Mouse (Mus musculus) heart, embryonic 15.5 days (tissue): ENCODE measurements around the gene Tmem38b. TPM values are rescaled to one million over a fixed set of nuclear protein-coding genes. Genes with fewer than 3 reads are reported as not detected.

Source experiments
- ATAC-seq: fragments of 200-750 bp; cut with Nextera tagmentation; replicated peaks from 2 replicates; pipeline ENCODE4 v1.8.0; 2017; ENCODE audit warnings: low read depth, moderate TSS enrichment; ENCODE audit not compliant: insufficient number of reproducible peaks, insufficient read depth, low FRiP score
- H3K27ac ChIP-seq: fragments of 300-500 bp; sonication (generic); 2 replicates; pipeline ENCODE4 v1.5.1; 2015; ENCODE audit warnings: mild to moderate bottlenecking, inconsistent platforms
- H3K27me3 ChIP-seq: fragments of 300-500 bp; sonication (generic); 2 replicates; pipeline ENCODE4 v1.6.1; 2015; ENCODE audit warnings: inconsistent platforms
- H3K36me3 ChIP-seq: fragments of 300-500 bp; sonication (generic); 2 replicates; pipeline ENCODE4 v1.6.1; 2015; ENCODE audit warnings: mild to moderate bottlenecking, inconsistent platforms
- H3K4me1 ChIP-seq: fragments of 300-500 bp; sonication (generic); replicated peaks from 2 replicates; pipeline ENCODE4 v1.6.1; 2015; ENCODE audit warnings: inconsistent platforms
- H3K4me2 ChIP-seq: fragments of 300-500 bp; sonication (generic); 2 replicates; pipeline ENCODE4 v1.6.1; 2015; ENCODE audit warnings: inconsistent platforms, mild to moderate bottlenecking, moderate library complexity
- H3K4me3 ChIP-seq: fragments of 300-500 bp; sonication (generic); 2 replicates; pipeline ENCODE4 v1.5.1; 2015; ENCODE audit warnings: mild to moderate bottlenecking, inconsistent platforms
- H3K9ac ChIP-seq: fragments of 300-500 bp; sonication (generic); 2 replicates; pipeline ENCODE4 v1.6.1; 2015; ENCODE audit warnings: mild to moderate bottlenecking, inconsistent platforms
- H3K9me3 ChIP-seq: fragments of 300-500 bp; sonication (generic); replicated peaks from 2 replicates; pipeline ENCODE4 v1.6.1; 2016; ENCODE audit warnings: inconsistent platforms
- WGBS: fragments of 180-500 bp; shearing (Covaris S2); methylation state at CpG from one replicate; pipeline ENCODE4 v1.1.7; 2015; ENCODE audit warnings: mixed read lengths; 5-methylcytosine and 5-hydroxymethylcytosine counted together
- polyA plus RNA-seq: library from polyadenylated mRNA; unstranded; fragments of >200 nt; fragmentation: Nextera tagmentation; extraction: Ambion mirVana; gene quantifications from 2 replicates; pipeline ENCODE4 v1.2.1, GENCODE M21; 2015

Tmem38b gene
- polyA plus RNA-seq, 1 experiment from 2014 or later, result 7.7 TPM

DNA sequence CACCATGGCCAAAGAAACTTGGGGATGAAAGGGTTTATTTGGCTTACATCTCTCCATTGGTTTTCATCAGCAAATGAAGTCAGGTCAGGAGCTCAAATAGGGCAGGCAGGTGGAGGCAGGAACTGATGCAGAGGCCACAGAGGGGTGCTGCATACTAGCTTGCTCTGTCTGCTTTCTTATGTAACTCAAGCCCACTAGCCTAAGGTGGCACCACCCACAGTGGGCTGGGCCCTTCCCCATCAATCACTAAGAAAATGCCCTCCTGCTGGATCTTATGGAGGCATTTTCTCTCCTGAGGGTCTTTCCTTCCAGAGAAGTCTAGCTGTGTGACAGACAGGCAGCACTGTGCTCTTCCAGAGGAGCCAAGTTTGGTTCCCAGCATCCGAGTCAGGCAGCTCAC lies 27.5 kb downstream of the Tmem38b start:
- WGBS, result 79% methylated on average over 1 of the region's 1 CpGs
- ATAC-seq, result no peak
- Histone ChIP-seq H3K36me3 (no peaks in the 10 kb centered on the region), H3K4me1 (no peaks in the 10 kb centered on the region), H3K27ac (no peak overlapping the region), H3K9ac (no peak overlapping the region), H3K4me3 (no peak overlapping the region), H3K27me3 (no peaks in the 10 kb centered on the region), H3K9me3 (no peaks in the 10 kb centered on the region), H3K4me2 (no peak overlapping the region)

- 57% methylated on average over 18 of the region's 18 CpGs for WGBS
- Histone ChIP-seq H3K9me3 (no peaks in the 10 kb centered on the region), H3K4me2 (no peak overlapping the region), H3K4me3 (no peak overlapping the region), H3K36me3 (no peaks in the 10 kb centered on the region), H3K27ac (no peak overlapping the region), H3K27me3 (no peaks in the 10 kb centered on the region), H3K4me1 (no peaks in the 10 kb centered on the region), H3K9ac (no peak overlapping the region)
- no peak for ATAC-seq
Measured at GRCm38 (mm10) chr4:53859944-53860343, 34.1 kb downstream of the Tmem38b start.

DNA sequence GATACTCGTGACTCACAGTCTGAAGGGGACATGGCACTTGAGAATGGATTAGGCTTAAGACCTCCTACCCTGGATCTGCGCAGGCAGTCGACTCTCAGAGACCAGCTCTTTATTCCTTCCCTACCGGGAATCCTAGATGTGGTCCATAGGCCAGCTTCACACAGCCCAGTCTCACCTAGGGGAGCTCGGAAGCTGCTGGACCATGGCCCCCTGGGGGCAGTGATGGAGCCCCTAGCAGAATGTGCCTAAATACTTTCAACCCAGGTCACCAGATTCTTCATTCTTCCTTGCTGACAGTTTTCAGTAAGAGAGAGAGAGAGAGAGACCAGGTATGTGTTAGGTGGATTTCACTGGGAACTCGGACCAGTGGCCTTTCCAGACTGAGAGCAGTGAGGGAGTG lies 36.3 kb downstream of the Tmem38b start:
- Histone ChIP-seq H3K9me3 (no peaks in the 10 kb centered on the region), H3K27ac (no peak overlapping the region), H3K9ac (no peak overlapping the region), H3K27me3 (no peaks in the 10 kb centered on the region), H3K4me1 (no peaks in the 10 kb centered on the region), H3K4me2 (no peak overlapping the region), H3K4me3 (no peak overlapping the region), H3K36me3 (no peaks in the 10 kb centered on the region)
- no peak for ATAC-seq
- 79% methylated on average over 6 of the region's 6 CpGs for WGBS

DNA sequence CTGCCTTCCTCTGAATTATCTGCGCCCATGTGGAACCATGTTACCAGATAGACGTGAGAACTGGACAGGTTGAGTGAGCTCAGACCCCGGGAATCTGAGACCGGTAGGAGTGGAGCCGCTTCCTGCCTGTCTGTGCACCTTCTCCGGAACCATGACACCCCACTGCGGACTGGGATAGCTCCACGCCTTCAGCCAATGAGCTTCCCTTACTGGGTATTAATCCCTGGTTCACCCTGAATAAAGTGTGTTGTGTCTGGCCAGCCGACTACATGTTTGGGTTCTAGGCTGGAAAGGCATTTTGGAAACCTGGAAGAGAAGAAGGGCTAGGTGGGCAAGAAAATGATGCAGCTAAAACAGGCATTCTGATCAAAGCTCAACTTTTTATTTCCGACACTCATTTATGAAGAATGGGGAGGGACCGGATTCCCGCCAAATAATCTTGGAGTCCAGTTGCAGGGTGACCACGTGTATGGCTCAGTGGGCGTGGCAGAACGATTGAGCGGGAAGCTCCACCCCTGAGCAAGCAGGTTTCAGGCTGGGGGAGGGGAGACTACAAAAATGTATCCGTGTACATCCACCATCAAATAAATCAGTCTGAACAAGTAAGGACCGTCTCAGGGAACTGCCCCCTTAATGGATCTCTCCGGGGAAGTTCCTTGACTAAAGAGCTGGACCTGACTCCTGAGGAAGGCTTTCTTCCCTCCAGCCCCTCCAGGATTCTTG lies 38.4 kb downstream of the Tmem38b start:
- no peaks in the 10 kb centered on the region for H3K36me3 ChIP-seq
- no peaks in the 10 kb centered on the region for H3K9me3 ChIP-seq
- H3K4me1 ChIP-seq, result no peaks in the 10 kb centered on the region
- no peaks in the 10 kb centered on the region for H3K27me3 ChIP-seq
- H3K4me2 ChIP-seq, result no peak overlapping the region
- H3K4me3 ChIP-seq, result no peak overlapping the region
- WGBS, result 81% methylated on average over 19 of the region's 19 CpGs
- H3K9ac ChIP-seq, result no peak overlapping the region
- no peak for ATAC-seq
- H3K27ac ChIP-seq, result no peak overlapping the region

GRCm38 (mm10) chr4:53866459-53866858 lies 40.6 kb downstream of the Tmem38b start:
- H3K4me3 ChIP-seq, result no peak overlapping the region
- no peaks in the 10 kb centered on the region for H3K36me3 ChIP-seq
- no peak overlapping the region for H3K9ac ChIP-seq
- H3K27ac ChIP-seq, result no peak overlapping the region
- ATAC-seq, result no peak
- no peaks in the 10 kb centered on the region for H3K9me3 ChIP-seq
- no peaks in the 10 kb centered on the region for H3K27me3 ChIP-seq
- H3K4me2 ChIP-seq, result no peak overlapping the region
- no peaks in the 10 kb centered on the region for H3K4me1 ChIP-seq

- Histone ChIP-seq H3K36me3 (no peaks in the 10 kb centered on the region), H3K9ac (no peak overlapping the region), H3K27ac (no peak overlapping the region), H3K27me3 (no peaks in the 10 kb centered on the region), H3K4me2 (peak overlapping the region; percentile 47), H3K4me1 (0 out of 2 replicates have a peak, but pooled peaks cover 3% of the 10 kb centered on the region), H3K4me3 (0 out of 2 replicates have a peak overlapping the region, but pooled peaks have one; percentile 10), H3K9me3 (no peaks in the 10 kb centered on the region)
- 46% methylated on average over 24 of the region's 24 CpGs for WGBS
- ATAC-seq, result no peak
Measured at GRCm38 (mm10) chr4:53878542-53879417, 52.9 kb downstream of the Tmem38b start.

GRCm38 (mm10) chr4:53882921-53883682 lies 57.3 kb downstream of the Tmem38b start:
- H3K27ac ChIP-seq, result no peak overlapping the region
- H3K36me3 ChIP-seq, result no peaks in the 10 kb centered on the region
- no peak for ATAC-seq
- WGBS, result 59% methylated on average over 17 of the region's 17 CpGs
- no peak overlapping the region for H3K4me2 ChIP-seq
- no peak overlapping the region for H3K9ac ChIP-seq
- H3K4me1 ChIP-seq, result peaks cover 6% of the 10 kb centered on the region; the same call in 1 of the 2 replicates
- no peaks in the 10 kb centered on the region for H3K9me3 ChIP-seq
- peaks cover 4% of the 10 kb centered on the region; the same call in 1 of the 2 replicates for H3K27me3 ChIP-seq
- no peak overlapping the region for H3K4me3 ChIP-seq

DNA sequence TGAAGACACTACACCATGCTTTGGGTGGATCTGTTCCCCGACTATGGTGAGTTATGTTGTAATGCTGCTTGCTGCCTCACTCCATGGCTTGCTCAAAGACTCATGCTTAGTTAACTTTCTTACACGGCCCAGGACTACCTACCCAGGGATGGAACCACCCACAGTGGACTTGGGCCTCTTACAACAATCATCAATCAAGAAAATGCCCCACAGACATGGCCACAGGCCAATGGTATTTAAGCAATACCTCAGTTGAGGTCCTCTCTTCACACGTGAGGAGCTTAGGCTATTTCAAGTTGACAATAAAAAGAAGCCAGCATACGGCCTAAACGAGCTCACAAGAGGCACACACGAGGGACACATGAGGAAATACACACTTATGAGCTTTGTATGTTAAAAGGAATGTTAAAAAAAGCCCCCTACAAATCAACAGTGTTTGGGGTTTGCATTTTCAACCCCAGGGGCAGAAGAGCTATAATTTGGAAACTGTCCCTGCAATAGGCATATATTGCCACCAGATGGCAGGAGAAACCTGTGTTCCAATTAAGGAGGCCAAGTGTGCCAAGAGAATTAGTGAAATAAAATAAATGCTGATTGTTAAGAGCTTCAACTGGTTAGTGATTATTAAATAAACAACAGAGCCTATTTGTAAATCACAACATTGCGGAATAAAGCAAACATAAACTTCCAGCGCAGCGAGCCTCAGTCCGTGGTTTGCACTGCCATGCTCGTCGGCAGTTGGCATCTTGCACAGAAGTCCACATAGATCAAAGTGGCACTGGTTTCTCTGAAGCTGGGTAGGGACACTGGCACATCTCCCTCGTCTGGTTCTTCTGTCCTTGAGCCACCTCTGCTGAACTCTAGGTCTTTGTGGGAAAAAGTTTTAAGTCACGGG lies 58.8 kb downstream of the Tmem38b start:
- Histone ChIP-seq H3K9me3 (no peaks in the 10 kb centered on the region), H3K9ac (no peak overlapping the region), H3K36me3 (no peaks in the 10 kb centered on the region), H3K4me1 (peaks cover 3% of the 10 kb centered on the region; the same call in 1 of the 2 replicates), H3K27me3 (peaks cover 4% of the 10 kb centered on the region; the same call in 1 of the 2 replicates), H3K4me3 (no peak overlapping the region), H3K4me2 (no peak overlapping the region), H3K27ac (no peak overlapping the region)
- ATAC-seq, result no peak
- WGBS, result 63% methylated on average over 14 of the region's 14 CpGs

GRCm38 (mm10) chr4:53886342-53887088 lies 60.7 kb downstream of the Tmem38b start:
- peaks cover 3% of the 10 kb centered on the region; the same call in 1 of the 2 replicates for H3K4me1 ChIP-seq

DNA sequence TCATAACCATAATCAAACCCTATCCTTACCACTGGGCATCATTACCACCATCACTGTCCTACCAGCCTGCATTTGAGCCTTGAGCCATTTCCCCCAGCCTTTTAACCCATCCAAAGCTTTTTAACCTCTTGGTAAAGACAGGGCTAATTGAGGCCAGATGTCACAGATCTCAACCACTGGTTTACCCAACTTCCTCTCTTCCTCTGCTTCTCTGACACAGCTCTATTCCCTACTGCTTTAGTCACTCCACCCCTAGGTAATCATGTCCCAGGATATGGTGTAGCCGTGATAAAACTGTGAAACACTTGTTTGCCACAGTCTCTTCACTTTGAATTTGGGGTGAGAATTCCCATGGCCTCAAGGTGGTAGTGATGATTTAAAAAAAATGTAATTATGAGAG lies 69.5 kb downstream of the Tmem38b start:
- H3K9ac ChIP-seq, result no peak overlapping the region
- H3K9me3 ChIP-seq, result no peaks in the 10 kb centered on the region
- 57% methylated on average over 1 of the region's 1 CpGs for WGBS
- no peaks in the 10 kb centered on the region for H3K27me3 ChIP-seq
- H3K4me2 ChIP-seq, result no peak overlapping the region
- no peak overlapping the region for H3K27ac ChIP-seq
- H3K36me3 ChIP-seq, result no peaks in the 10 kb centered on the region
- no peak overlapping the region for H3K4me3 ChIP-seq
- no peak for ATAC-seq
- H3K4me1 ChIP-seq, result no peaks in the 10 kb centered on the region

More at GRCm38 (mm10) chr4:53886342-53887088, 60.7 kb downstream of the Tmem38b start:
- no peak overlapping the region for H3K27ac ChIP-seq
- H3K36me3 ChIP-seq, result no peaks in the 10 kb centered on the region
- no peak for ATAC-seq
- H3K4me3 ChIP-seq, result peak overlapping the region; percentile 31
- no peaks in the 10 kb centered on the region for H3K9me3 ChIP-seq
- H3K4me2 ChIP-seq, result peak overlapping the region; percentile 65
- WGBS, result 25% methylated on average over 22 of the region's 22 CpGs
- H3K9ac ChIP-seq, result peak overlapping the region; percentile 29
- peaks cover 4% of the 10 kb centered on the region; the same call in 1 of the 2 replicates for H3K27me3 ChIP-seq
